Mouse (Mus musculus): Measurements from ENCODE around the gene Txndc12. TPM values are rescaled to one million over a fixed set of nuclear protein-coding genes. Genes with fewer than 3 reads are reported as not detected.

Txndc12 gene
- 31.7 TPM for total RNA-seq (2023)

DNA sequence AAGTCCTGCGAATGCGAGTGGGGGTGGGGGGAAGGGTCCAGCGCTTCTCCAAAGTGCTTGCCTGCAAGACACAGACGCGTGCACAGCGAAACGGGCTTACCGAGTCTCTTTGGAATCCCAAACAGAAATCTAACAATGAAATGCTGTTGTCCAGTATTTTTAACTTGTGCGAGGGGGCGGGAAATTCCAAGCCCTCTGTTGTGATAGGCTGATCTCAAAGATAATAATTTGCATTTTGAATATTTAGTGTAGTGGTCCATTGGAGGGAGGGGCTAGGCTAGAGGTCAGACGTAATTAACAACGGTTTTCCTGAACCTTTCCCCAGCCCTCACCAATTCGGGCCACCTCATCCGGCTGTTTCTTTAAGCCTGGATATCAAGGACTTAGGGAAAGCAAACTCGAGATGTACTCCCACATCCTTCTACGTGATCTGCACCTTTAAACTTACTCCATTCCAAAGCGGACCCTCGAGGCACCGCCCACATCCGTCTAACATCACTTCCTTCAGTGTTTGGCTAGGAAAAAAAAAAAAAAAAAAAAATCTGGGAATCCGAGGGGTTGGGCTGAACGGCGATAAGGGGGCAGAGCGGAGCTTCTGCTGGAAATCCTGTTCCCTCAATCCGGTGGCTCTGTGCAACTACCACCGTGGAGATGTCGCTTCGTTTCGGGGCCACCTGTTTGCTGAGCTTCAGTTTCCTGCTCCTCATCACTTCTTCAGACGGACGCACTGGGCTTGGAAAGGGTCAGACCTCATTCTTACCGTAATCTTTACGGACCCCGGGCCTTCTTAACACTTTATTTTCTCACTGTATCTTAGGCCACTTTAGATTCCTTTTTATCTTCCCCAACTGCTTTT, at the start of gene Txndc12:
Gene Txndc12 (plus strand): TSS at position 487 of the 856 bp plus-strand sequence.

DNA sequence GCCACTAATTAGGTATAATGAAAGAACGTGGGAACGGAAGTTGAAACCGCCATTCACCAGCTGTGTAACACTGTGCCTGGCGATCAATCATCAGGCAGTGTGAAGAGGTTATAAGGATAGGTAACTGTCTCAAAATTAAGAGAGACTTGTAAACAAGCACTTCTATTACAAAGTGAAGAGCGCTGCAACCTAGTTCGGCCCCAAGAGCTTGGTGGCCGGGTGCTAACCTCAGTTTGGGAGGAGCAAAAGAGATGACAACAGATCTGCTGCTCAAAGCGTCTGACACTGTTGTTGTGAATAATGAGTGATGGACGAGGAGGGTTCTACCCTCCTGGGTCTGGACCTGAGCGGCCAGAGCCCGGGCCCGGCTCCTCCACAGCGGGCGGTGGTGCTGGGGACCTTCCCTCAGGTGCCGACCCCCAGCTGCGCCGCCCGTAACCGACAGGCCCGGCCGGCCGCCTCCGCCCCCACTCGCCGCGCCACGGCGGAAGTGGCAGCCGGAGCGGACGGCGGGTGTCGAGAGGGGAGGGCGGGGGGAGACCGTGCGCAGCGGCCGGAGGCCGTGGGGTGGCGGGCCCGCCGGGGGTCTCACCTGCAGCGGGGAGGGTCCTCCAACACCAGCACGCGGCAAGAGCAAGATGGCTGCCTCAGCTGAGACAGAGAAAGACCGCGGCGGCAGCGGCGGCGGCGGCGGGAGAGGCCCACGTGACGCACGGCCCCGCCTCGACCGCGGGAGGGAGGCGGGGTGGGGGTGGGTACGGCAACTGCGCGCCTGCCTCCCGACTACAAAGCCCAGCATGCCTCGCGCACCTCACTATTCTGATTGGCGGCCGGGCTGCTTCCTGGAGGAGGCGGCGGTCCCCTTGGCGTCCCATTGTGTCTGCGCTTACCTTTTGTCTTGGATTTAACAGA, 1.2 kb upstream of the Txndc12 start, which contains the start of gene Btf3l4:
Gene Btf3l4 (minus strand): TSS at position 699 of the 912 bp plus-strand sequence.

GRCm38 (mm10) chr4:108847715-108848504, 13.5 kb downstream of the Txndc12 start, which contains the start of gene Kti12:
Kti12 (plus strand) TSS chr4:108847785.

DNA sequence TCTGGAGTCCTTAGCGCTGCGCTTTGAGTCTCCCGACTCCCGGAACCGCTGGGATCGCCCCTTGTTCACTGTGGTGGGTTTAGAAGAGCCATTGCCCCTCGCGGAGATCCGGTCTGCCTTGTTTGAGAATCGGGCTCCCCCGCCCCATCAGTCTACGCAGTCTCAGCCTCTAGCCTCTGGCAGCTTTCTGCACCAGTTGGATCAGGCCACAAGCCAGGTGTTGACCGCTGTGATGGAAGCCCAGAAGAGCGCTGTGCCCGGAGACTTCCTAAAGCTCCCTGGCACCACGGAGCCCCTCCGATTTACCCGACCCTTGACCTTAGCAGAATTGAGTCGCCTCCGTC, 14.1 kb downstream of the Txndc12 start, which contains the start of gene A730015C16Rik:
Gene A730015C16Rik (minus strand): TSS at position 115 of the 344 bp plus-strand sequence.

DNA sequence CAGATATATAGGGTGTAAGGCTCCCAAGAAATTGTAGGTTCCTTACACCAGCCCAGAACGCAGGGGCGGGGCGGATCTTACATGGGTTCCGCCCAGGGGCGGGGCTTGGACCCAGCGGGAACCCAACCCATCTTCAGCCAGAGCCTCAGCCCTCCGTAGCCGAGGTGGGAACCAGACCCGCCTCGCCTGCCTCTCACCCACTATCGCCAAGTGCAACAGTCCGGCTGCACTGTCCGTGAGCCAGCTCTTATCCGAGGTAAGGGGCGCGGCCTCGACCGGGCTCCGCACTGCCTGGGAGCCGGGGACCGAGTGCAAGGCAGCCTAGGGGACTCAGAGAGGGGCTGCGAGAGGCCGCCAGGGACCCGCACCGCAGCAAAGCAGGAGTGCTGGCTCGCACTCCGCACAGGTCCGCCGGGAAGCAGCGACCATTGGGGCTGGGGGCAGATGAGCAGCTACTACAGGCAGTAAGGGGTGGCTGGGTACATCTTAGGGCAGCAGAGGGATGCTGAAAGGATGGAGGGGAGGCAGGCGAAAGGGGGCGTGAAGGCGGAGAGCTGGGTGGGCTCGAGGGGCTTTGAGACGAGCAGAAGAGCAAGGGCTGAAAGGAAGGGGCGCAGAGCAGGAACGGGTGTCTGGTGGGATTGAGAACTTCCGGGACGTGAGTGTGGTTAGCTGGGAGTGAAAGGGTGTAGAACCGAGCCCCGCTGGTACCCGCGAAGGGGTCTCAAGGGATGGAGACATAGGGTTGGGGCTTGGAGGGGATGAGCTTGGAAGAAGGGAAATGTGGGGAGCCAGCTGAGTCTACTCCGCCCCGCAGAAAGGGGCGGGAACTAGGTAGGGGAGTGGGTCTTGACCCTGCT, 44.8 kb downstream of the Txndc12 start, which contains the start of gene Rab3b:
Gene Rab3b (plus strand): TSS at position 101 of the 860 bp plus-strand sequence.

Other genes starting within 250 kb of the Txndc12 start
- gene Cc2d1b, start 214.7 kb upstream of the Txndc12 start, total RNA-seq (2023) = 122 TPM
- gene 3110021N24Rik, start 115.0 kb upstream of the Txndc12 start, total RNA-seq (2023) = not detected
- 0.31 TPM for gene Zfyve9, start 53.8 kb upstream of the Txndc12 start, total RNA-seq (2023)
- 37.0 TPM for gene Btf3l4, start 987 bp upstream of the Txndc12 start, total RNA-seq (2023)
- 35.8 TPM for gene Kti12, start 13.2 kb downstream of the Txndc12 start, total RNA-seq (2023)
- gene A730015C16Rik, start 14.0 kb downstream of the Txndc12 start, total RNA-seq (2023) = not detected
- not detected for gene Rab3b, start 44.5 kb downstream of the Txndc12 start, total RNA-seq (2023)
- 158 TPM for gene Nrd1, start 166.1 kb downstream of the Txndc12 start, total RNA-seq (2023)

Data from CD8-positive naive resting alpha-beta T cell, adult 57 days (primary cell).